ENCODE assay signal across 25 mouse cellular contexts in the genomic region with DNA sequence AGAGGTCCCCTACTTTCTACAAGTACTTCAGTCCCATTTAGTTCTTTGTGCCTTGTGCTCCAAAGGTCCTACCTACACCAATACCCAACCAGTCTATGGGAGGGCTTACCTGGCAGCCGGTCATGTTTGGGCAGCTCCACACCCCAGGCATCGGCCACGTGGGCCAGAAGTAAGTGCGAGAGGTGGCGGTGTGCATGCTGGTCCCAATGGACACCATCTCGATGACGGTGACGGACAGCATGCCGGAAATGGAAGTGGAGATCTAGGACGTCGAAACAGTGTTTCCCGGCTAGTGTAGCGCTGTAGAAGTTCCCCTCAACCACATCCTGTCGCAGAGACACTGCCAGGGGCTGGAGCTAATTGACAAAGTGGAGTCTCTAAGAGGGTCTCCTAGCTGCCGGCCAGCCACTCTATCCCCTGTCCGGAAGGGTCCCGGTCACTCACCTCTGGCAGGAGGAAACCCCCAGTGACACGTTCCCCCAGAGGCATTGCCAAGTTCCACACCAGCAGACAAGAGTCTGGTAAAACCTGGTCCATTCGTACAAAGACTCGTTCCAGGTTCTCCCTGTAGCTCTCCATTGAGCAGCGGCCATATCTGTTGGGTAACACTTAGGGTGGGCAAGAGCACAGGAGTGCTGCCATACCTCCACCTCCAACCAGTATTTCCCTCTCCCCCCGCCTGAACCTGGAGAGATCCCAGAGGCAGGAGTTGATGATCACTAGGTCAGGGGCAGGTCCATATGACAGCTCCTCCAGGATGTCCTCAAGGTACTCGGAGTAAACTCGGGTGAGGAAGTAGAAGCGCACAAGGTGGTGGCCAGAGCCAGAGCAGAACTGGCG. TPM values are rescaled to one million over a fixed set of nuclear protein-coding genes. Genes with fewer than 3 reads are reported as not detected.
"Had no signal": no experiment of that assay in that cellular context is flagged by ENCODE, and none has a peak within 500 bp of the region (broad histone marks: within the 10 kb centered on the region; RNA-seq: fewer than 3 reads in every experiment).

No protein-coding gene starts in this region.

- DNase-seq: kidney, adult 8-10 months; kidney, postnatal 10 days; kidney, postnatal 36 days; layer of hippocampus, postnatal 36 days; liver, embryonic 13.5 days; lung, adult 2 months; lung, postnatal 14 days; lung, postnatal 4 days; retina, postnatal 1 day; right cerebral cortex, postnatal 25 days; thymus, adult 18-20 months had no signal

- H3K27ac ChIP-seq: kidney, embryonic 15.5 days; left cerebral cortex, adult 2 months; liver, embryonic 13.5 days; midbrain, embryonic 10.5 days; midbrain, embryonic 13.5 days; neural tube, embryonic 13.5 days; stomach, postnatal 0 days had no signal

- H3K27me3 ChIP-seq: kidney, embryonic 15.5 days; liver, embryonic 13.5 days; midbrain, embryonic 13.5 days; neural tube, embryonic 13.5 days had no signal

- H3K4me2 ChIP-seq: liver, embryonic 13.5 days; neural tube, embryonic 13.5 days had no signal

- H3K9me3 ChIP-seq: kidney, embryonic 15.5 days; liver, embryonic 13.5 days; midbrain, embryonic 10.5 days; midbrain, embryonic 13.5 days; neural tube, embryonic 13.5 days had no signal

- H3K9ac ChIP-seq: kidney, embryonic 15.5 days; liver, embryonic 13.5 days; midbrain, embryonic 13.5 days; neural tube, embryonic 13.5 days had no signal

- ATAC-seq: midbrain, embryonic 13.5 days; midbrain, embryonic 16.5 days had no signal

- H3K4me3 ChIP-seq: kidney, embryonic 15.5 days; left cerebral cortex, adult 2 months; liver, embryonic 13.5 days; midbrain, embryonic 10.5 days; midbrain, embryonic 13.5 days; neural tube, embryonic 13.5 days had no signal

RNA-seq across cellular contexts. Expression of a gene that starts 15.7 kb away (rescaled TPM):
- polyA plus RNA-seq: kidney, embryonic 15.5 days; limb, embryonic 14.5 days; liver, adult 2 months; liver, embryonic 13.5 days; liver, embryonic 16.5 days; lung, adult 2 months; lung, embryonic 16.5 days; midbrain, embryonic 13.5 days; midbrain, embryonic 16.5 days; myocyte; stomach, embryonic 14.5 days; stomach, postnatal 0 days had no signal

RNA-seq across cellular contexts. Expression of a gene that starts 16.9 kb away (rescaled TPM):
- polyA plus RNA-seq: kidney, embryonic 15.5 days; limb, embryonic 11.5 days; limb, embryonic 14.5 days; liver, adult 2 months; liver, embryonic 13.5 days; liver, embryonic 16.5 days; lung, adult 2 months; lung, embryonic 16.5 days; midbrain, embryonic 10.5 days; myocyte; neural tube, embryonic 13.5 days; stomach, embryonic 14.5 days; stomach, postnatal 0 days had no signal

RNA-seq across cellular contexts. Expression of a gene that starts 17.0 kb away (rescaled TPM):
- polyA plus RNA-seq: kidney, embryonic 15.5 days; limb, embryonic 11.5 days; limb, embryonic 14.5 days; liver, adult 2 months; liver, embryonic 13.5 days; liver, embryonic 16.5 days; lung, adult 2 months; lung, embryonic 16.5 days; midbrain, embryonic 10.5 days; neural tube, embryonic 13.5 days; stomach, embryonic 14.5 days; stomach, postnatal 0 days had no signal
